Mouse (Mus musculus) Muller cell, postnatal 12 days (primary cell): Measurements from ENCODE around the gene Plvap.
A peak's percentile ranks its signal among the peaks of the same experiment; 100 is the strongest.

Experiments
- DNase-seq: peaks from one replicate; pipeline ENCODE4 v3.0.0-alpha.2; 2015; ENCODE audit errors: inconsistent ontology term

The Plvap gene

GRCm38 (mm10) chr8:71466198-71466597 lies 45.4 kb downstream of the Plvap start:
- no peak for DNase-seq

GRCm38 (mm10) chr8:71465733-71466132 lies 45.8 kb downstream of the Plvap start:
- no peak for DNase-seq

DNA sequence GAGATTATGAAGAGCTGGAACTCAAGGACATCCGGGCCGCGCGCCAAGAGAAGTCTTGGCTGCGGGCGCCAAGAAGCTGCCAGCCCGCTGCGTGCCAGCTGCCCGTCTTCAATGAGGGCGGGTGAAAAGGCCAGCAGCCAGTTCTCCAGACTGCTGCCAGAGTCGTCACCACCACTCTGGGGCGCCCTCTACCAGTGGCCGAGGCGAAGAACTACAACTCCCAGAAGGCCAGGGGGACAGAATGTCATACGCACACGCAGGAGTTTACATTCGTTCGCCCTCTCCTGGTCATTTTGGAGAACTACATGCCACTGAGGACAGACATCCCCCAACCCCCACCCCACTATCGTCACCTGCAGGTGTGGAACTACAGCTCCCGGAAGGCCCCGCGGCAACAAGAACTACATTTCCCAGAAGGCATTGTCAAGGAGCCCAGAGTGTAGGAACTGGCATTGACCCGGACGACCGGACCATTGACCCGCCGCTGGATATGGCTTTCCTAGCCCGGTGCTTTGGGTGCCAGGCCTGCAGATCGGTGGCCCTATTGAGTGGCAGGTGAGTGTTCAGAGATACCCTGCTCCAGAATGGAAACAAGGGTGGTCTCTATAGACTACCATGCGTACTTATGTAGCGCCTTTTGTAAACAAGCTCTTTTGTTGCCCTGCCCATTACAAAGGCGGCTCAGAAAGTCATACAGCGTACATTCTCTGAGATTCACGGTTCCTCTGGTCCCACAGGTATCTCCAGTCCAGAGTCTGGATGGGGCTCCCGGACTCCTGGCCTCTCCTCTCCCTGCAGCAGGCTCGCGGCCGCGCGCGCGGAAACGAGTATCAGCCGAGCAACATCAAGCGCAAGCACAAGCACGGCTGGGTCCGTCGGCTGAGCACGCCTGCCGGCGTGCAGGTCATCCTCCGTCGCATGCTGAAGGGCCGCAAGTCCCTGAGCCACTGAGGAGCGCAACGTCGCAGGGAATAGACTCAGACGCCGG lies 46.7 kb downstream of the Plvap start, which contains the start of gene Mrpl34:
Gene Mrpl34, plus strand, starts transcription at position 447 of the 988 bp plus-strand sequence.
- peak; percentile 100 for DNase-seq

DNA sequence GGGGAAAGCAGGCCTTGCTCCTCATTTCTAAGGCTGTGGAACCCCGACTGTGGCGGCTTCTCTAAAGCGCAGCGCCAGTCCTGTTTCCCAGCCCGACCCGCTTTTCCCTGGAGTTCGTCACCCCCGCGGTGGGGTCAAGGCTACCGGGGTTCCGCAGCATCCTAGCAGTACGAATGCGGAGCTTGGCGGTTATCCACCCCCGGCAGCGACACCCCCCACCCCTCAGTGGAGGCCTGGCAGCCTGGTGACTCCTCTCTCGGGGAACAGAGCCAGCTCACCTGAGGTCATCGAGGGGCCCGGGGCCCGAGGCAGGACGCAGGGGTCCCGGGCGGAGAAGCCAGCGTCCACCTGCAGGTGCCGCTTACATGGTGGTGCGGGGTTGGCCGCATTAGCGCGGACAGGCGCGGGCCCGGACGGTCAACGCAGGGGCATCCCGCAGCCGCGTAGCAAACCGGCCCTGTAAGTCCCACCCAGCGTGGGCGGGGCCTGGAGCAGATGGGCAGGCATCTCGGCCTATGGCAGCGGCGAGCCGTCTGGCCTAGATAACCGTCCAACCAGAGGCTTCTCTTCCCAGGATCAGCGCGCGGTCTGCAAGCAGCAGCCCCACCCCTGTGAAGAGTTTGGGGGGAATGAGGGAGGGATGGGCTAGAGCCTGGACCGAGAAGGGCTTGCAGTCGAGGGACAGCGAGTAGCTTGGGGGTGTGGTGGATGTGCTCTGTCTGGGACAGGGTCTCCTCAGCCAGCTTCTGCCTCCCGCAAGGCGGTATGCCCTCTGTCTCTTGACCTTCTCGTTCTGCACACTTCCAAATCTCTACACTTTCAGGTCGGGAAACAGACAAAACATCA lies 48.1 kb downstream of the Plvap start, which contains the start of gene Abhd8:
Gene Abhd8, minus strand, starts transcription at position 468 of the 846 bp plus-strand sequence.
- DNase-seq = peak; percentile 99

DNA sequence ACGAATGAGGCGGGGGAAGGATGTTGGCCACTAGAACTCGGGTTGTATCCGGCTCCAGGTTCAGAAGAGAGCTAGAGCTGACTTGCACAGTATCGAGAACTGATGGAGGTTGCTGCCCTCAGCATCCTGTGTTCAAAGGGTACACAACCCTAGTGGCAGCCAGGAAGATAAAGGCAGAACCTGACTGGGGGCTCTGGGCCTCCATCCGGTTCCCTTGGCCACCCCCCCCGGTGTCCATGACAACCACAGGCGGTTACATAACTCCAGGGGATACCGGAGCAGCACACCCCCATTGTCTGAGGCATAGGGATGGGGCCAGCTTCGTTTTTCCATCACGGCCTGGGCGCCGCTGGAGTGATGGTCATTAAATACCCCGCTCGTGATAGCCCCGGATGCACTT lies 48.8 kb downstream of the Plvap start:
- DNase-seq = peak; percentile 86

GRCm38 (mm10) chr8:71462191-71462590 lies 49.4 kb downstream of the Plvap start:
- no peak for DNase-seq

GRCm38 (mm10) chr8:71461152-71461840 lies 50.3 kb downstream of the Plvap start:
- DNase-seq = no peak

- DNase-seq = no peak
Observed at GRCm38 (mm10) chr8:71460716-71461115, 50.8 kb downstream of the Plvap start.

- DNase-seq = no peak
Observed at GRCm38 (mm10) chr8:71457659-71458270, 53.8 kb downstream of the Plvap start.

DNA sequence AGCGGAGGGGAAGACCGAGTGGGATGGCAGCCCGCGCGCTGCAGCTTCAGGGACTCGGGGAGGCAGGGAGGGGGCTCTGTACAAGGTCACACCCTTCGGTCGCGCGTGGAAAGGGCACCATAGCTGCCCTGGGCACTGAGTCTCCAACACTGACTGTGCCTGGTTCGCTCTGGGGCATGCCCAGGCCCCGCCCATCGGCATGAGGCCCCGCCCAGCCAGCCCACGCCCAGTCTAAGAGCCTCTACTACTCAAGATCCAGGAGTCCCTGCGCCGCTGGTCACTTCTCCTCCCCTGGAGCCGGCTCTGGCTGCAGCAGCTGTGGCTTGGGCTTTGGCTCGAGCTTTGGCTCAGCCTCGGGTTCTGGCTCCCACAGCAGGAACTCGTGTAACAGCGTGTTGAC lies 54.6 kb downstream of the Plvap start:
- no peak for DNase-seq

- DNase-seq = no peak
Observed at GRCm38 (mm10) chr8:71454668-71455067, 56.9 kb downstream of the Plvap start.

GRCm38 (mm10) chr8:71452669-71453068 lies 58.9 kb downstream of the Plvap start:
- no peak for DNase-seq

DNA sequence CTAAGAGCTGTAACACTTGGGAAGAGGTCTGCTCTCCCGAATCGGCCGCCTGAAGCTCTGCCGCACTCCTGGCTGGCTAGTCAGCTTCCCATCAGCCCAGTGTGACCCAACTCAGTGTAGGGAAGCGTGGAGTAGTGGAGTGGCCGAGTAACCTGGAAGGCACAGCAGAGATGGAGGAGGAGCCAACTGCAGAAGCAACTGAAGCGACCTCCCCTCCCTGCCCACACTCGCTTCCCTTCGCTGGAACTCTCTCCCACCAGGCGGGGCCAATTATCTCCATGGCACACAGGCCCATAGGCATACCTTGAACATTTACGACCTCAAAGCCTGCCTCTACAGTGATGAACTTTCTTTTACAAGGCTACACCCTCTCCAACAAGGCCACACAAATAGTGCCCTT lies 59.8 kb downstream of the Plvap start:
- DNase-seq = no peak

DNA sequence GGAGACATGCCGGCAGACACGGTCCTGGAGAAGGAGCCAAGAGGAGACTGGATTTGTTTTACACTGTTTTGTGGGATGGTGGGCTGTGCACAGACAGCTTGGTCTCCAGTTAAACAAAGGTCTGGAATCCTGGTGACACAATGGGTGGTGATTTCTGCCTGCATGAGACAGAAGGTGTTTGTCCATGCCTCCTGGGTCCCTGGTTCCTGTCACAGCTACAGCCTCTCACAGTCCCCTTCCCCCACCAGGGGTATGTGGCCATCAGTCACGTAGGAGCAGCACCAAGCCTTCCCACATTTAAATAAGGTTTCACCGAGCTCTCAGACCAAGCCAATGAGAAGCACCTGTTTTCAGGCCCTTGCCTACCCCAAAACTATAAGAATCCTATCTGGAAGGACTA lies 60.2 kb downstream of the Plvap start:
- no peak for DNase-seq
